Mouse (Mus musculus): Measurements from ENCODE around the gene Rabepk.

Rabepk gene

GRCm38 (mm10) chr2:34762174-34762573 is 37.5 kb downstream of the Rabepk start:
- no peak for DNase-seq

GRCm38 (mm10) chr2:34761272-34761671 is 38.4 kb downstream of the Rabepk start:
- DNase-seq, result peak; percentile 56

DNA sequence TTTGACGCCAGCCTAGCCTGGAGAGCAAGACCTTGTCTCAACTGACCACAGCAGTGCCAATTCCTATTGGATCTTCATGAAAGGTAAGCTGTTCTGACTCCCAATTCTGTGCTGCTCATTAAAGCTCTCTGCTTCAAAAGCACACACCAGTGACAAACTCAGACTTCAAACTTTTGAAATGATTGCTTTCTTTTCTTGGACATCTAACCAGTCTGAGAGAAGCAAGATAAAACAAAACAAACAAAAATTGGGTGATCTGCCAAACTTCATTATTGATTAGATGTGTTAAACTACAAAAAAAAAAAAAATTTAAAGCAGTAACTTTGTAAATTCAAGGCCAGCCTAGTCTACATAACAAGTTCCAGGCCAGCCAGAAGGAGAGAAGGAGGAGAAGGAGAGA is 42.4 kb downstream of the Rabepk start:
- no peak for DNase-seq

DNA sequence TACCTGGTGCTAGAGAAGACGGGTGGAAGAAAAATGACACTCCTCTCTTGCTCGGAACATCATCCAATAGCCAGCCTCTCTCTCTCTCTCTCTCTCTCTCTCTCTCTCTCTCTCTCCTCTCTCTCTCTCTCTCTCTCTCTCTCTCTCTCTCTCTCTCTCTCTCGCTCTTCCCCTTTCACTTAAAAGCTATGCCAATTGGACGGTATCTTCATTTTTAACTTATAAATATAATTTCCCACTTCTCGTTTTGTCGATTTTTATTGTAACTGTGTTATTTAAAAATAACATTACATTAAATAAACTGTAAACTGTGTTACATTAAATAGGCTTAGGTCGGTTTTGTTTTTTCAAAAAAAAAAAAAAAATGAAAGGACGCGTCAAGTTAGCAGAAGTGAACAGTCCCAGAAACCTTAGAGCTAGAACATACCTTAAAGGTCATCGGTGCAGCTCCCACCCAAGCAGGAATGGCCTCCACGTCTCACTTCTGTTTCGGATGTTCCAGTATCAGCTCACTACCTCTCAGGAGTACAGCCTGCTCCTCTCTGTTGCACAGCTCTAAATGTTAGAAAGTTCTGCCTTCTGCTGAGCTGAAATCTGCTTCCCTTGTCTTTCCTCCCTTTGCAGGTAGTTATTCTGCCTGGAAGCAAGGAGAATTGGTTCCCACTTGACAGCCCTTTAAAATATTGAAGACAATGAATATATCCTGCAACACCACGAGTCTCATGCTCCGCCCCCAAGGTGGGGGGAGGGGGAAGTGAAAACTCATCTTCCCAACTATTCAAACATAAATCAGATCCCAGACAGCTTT is 45.0 kb downstream of the Rabepk start, which contains the start of gene Gapvd1:
Gene Gapvd1 (minus strand): TSS at position 682 of the 808 bp plus-strand sequence.
- DNase-seq, result peak; percentile 87

- DNase-seq, result peak; percentile 99
Observed at GRCm38 (mm10) chr2:34753811-34754550, 45.7 kb downstream of the Rabepk start.

DNA sequence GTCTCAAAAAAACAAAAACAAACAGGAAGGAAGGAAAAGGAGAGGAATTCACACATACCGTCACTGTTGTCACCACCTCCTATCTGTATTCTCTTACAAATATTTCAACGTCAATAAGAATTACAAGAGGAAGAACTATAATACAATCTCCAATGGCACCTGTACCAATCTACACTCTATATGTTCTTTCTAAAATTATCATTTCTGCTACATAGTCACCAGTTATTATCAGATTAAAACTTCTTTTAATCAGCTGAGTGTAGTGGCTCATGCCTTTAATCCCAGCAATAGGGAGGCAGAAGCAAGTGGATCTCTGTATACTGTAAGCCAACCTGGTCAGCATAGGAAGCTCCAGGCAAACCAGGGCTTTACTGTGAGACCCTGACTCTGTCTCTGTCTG is 49.5 kb downstream of the Rabepk start:
- DNase-seq, result peak; percentile 19

GRCm38 (mm10) chr2:34748479-34748878 is 51.2 kb downstream of the Rabepk start:
- peak; percentile 51 for DNase-seq

GRCm38 (mm10) chr2:34745673-34746072 is 54.0 kb downstream of the Rabepk start:
- DNase-seq, result peak; percentile 3

- peak; percentile 54 for DNase-seq
Observed at GRCm38 (mm10) chr2:34744476-34744875, 55.2 kb downstream of the Rabepk start.

DNA sequence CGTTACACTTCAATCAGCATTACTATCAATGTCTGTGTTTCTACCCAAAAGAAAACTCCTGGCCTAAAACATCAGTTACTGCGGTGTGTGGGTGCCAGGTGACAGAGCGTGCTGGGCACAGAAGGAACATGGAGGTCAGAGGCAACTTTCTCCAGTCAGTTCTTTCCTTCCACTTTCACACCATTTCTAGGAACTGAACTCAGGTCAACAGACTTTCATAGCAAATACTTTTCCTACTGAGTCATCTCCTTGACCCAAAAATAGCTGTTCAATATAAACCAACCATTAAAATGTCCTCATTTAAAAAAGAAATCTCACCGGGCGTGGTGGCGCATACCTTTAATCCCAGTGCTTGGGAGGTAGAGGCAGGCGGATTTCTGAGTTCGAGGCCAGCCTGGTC is 57.0 kb downstream of the Rabepk start:
- no peak for DNase-seq

GRCm38 (mm10) chr2:34741390-34742159 is 58.1 kb downstream of the Rabepk start:
- peak; percentile 86 for DNase-seq

- peak; percentile 14 for DNase-seq
Observed at GRCm38 (mm10) chr2:34739684-34740391, 59.9 kb downstream of the Rabepk start.

DNA sequence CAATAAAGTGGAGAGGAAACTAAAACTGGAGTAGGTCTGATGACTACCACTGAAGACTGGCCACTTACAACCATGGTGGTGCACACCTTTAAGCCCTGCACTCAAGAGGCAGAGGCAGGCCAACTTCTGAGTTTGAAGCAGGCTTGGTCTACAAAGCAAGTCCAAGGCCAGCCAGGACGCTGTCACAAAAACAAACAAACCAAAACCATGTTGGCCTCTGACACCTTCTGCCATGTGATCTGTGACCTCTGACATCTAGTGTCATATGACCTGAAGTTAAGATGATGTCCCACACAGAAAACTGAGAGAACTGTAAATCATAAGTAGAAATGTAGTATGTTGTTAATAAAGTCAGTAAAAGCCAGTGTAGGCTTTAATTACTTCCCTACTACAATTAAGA is 61.8 kb downstream of the Rabepk start:
- peak; percentile 21 for DNase-seq

GRCm38 (mm10) chr2:34736626-34737025 is 63.1 kb downstream of the Rabepk start:
- DNase-seq, result peak; percentile 54

Data from heart, adult 11 months (tissue).